Mouse (Mus musculus) WW6 (cell line): ENCODE measurements around the gene Cdca7l.
A peak's percentile ranks its signal among the peaks of the same experiment; 100 is the strongest.
"Not testable (repeated sequence)": the region's sequence is repeated elsewhere in the genome, so short reads cannot be mapped to it uniquely, and the experiment has no call there.

Source experiments
- DNase-seq: peaks from one replicate; pipeline ENCODE4 v3.0.0-alpha.2; 2013; ENCODE audit warnings: low read depth, low spot score

Cdca7l gene

DNA sequence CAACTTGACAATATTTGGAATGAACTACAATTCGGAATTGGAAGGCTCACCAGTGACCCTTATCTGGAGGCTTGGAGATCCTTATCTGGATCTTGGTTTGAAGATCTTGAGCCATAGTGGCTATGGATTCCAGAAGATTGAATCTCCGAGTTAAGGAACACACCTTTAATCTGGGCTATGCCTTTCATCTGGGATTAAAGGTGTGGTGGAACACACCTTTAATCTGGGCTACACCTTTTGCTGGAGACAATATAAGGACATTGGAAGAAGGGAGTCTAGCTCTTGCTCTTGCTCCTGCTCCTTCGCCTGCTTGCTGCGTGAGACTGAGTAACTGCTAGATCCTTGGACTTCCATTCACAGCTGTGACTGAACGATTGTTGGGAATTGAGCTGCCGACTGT is at the start of gene Cdca7l:
TSS of gene Cdca7l (plus strand) at position 301 of the 400 bp plus-strand sequence.
- not testable (repeated sequence) for DNase-seq

DNA sequence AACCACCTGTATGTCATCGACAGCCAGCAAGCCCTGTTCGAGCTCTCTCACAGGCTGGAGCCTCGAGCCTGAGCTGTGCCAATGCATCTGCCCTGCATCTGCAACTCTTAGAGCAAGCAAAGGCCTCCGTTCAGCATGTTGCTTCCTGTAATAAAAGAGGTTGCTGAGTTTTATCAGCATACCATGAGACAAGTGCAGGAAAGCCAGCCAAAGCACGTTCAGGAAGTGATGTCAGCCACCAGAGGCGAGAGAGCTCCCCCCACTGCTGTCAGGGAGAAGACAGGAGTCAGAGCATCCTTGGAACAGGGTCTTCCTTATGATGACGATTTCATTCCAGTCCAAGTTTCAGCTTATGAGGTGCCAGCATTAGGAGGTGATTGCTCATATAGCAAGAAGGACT is 48.1 kb upstream of the Cdca7l start:
- no peak for DNase-seq

DNA sequence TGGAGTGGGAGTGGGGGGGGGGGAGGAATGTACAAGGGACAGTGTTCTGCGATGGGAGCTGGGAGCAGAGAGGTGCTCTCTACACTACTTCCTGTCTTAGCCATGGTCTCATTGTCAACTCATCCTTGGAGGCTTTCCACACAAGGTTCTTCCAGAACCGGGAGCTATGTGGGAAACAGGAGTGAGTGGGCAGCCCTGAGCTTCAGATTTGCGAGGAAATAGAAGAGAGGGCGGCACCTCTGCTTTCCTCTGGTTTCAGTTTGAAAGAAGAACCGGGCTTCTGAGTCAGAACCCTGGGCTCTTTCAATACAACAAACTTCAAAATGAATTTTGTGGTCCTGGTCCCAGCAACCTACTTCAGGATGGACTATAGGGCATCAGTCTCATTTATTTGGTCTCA is 43.7 kb upstream of the Cdca7l start:
- DNase-seq, result no peak

DNA sequence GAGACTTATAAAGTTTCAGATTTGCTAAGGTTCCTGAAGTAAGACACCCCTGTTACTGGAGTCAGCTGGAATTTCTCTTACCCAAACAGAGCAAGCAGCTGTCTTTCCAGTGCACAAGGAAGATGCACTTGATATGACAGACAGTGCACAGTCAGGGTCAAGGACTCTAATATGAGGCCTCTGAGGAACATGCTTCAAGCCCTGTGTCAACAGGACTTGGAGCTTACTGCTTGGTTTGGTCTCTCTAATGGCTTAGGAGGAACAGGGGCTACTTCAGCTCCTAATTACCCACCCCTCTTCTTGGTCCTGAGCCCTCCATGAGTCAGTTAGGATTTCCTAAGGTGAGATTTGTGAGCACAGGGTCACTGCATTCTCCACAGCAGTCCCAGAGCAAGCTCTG is 43.2 kb upstream of the Cdca7l start:
- DNase-seq, result no peak

DNA sequence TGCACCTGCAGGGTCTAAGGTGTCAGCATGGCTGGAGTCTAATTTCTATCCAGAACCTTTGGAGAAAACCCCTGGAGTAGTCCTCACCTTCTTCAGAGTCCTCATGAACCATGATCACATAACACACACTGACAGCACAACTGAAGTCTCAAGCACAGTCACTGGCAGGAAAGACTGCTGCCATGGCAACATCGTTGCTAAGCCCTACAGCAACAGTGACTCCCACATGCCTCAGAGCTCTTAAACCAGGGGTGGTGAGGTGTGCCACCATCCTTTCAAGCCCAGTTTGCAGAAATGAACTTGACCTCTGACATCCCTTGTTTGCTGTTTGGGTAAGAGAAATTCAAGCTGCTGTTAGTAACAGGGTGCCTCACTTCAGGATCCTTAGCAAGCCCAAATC is 42.4 kb upstream of the Cdca7l start:
- no peak for DNase-seq

DNA sequence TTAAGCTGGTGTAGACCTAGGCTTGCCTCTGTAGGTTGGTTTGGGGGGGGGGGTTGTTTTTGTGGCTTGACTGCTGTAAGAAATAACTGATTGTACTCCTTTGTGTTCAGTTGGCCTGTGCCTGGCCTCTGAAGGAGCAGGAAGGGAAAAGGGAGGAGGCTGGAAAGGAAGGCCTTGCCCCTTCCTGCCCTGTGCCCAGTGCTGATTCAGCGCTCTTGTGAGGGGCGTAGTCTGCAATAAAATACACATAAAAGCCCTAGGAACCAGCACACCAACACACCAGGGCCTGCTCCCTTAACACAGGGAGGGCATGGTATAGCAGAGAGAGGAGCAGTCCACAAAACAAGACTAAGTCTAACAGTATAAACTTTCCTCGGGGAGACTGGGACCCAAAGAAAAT is 40.8 kb upstream of the Cdca7l start:
- DNase-seq, result no peak

DNA sequence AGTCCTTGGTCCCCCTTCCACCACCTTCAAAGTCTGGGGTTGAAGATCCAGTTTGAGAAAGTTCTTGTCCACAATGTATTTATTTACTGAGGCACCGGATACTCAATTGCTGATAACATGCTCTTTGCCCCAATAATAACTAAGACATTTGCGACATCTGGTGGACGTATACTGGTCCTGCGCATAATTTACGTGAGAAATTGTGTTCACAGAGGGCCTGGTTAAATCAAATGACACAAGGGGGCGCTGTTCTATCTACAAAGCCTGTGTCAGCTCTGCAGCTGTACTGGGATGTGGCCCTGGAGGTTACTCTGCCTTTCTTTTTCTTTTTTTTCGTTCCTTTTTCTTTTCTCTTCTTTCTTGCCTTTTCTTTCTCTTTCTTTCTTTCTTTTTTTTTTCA is 39.2 kb upstream of the Cdca7l start:
- peak; percentile 65 for DNase-seq

DNA sequence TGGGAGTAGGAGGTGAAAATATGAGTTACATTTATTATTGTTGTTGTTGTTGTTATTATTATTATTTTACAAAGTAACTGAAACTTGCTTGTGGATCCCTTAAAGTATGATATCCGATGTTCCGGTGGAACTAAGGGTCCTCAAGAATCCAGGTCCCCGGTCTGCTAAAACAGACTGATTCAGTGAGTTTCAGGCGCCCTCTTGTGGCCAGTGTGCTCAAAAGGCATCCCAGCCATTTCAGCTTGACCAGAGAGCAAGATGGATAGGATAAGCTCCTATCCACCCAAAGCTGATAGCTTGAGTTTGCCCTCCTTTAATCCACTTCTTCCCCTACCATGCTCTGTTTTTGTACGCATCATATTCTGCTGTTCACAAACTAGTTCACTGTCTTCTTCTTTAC is 35.0 kb upstream of the Cdca7l start:
- DNase-seq, result no peak

DNA sequence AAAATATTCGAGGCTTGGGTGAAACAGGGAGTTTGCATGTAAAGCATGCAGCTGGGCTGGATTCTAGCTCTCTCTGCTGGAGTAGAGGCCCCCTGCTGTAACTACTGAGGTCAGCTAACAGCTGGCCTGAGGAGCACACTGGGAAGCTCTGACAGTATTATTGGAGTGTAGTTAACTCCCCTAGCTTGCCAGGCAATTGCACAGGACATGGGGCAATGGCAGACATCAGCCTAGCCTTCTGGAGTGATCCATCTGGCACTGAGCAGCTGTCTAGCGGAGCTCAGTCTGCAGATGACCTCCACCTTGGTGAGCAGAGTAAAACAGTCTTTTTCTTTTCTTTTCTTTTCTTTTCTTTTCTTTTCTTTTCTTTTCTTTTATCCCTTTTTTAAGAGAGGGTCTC is 33.9 kb upstream of the Cdca7l start:
- no peak for DNase-seq

DNA sequence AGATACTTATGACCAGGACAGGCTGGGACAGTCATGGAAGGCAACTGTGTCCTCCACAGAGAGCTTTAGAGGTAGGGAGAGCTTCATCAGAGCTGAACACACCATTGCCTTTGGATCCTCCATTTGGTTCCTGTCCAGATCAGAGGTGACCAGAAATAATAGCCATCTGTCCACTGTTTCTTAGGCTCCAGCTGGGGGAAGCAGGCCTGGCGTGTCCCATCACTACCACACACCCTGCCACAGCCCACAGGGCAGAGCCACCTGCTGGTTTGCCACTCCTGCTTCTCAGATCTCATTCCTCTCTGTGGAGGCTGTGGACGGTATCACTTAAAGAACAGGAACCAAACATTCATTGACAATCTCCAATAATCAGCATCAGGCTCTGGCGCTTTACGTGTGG is 32.9 kb upstream of the Cdca7l start:
- no peak for DNase-seq

DNA sequence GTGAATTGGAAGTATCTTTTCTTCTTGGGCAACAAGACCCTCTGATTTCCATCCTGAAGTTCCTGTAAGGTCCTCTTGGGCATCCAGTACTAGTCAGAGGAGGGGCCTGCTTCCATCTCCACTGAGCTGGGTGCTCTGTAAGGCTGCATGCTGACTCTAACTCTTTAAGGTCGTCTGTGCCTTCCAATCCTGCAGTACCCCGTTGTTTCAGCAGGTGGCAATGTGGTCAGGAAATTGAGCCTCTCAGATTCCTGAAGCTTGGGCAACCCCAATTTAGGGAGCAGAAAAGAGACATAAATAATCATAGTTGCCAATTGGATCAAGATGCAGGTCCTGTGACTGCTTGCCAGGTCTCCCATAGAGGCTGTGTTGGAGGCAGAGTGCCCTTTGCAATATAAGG is 31.5 kb upstream of the Cdca7l start:
- DNase-seq, result no peak

DNA sequence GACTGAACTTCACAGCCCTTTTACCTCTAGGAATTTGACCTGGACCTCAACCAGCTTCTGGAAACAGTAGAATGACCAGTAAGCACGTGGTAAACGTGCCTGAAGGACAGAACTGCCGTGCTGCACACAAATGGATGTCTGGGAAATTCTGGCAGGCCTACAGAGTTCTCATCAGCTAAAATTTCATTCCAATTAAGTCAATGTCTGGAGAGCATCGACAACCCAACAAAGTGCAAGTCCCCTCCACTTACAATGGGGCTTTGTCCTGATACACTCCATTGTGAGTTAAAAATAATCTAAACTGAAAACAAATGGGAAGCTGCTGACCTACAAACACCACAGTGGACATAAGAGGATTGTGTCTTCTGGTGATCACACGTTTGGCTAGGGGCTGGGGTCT is 27.2 kb upstream of the Cdca7l start:
- DNase-seq, result no peak

DNA sequence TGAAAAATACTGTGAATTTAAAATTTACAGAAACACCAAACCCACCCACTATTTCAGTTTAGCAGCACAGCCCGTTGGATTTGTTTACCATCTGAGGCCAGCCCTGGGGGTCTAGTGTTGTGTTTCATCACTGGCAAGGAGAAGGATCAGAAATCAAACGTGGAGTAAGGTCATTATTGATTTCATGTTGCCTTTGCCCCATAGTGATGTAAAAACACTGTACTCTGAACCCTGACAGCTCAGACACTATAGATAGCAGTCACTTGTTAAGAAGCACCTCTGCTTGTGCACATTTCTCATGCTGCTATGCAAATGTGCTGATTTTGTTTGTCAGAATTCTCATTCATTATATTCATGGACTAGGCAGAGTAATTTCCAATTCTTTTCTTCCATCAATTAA is 22.7 kb upstream of the Cdca7l start:
- no peak for DNase-seq

DNA sequence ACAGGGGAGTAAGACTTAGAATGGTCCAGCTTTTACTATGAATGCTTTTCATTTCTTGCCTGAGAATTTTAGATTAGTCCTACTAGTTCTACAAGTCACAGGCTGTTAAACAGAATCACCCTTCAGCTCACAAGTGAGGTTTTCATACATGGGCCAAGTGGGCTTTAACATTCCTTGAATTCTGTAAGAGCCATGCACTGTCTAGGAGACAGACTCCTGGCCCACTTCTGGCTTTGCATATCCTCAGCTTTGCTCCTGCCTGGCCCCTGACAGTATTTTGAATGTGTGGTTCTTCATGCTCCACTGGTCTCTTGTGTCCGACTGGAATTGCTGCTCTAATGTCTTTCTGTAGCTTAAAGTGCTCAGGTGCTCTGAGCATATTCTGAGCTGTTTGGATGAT is 20.7 kb upstream of the Cdca7l start:
- no peak for DNase-seq

DNA sequence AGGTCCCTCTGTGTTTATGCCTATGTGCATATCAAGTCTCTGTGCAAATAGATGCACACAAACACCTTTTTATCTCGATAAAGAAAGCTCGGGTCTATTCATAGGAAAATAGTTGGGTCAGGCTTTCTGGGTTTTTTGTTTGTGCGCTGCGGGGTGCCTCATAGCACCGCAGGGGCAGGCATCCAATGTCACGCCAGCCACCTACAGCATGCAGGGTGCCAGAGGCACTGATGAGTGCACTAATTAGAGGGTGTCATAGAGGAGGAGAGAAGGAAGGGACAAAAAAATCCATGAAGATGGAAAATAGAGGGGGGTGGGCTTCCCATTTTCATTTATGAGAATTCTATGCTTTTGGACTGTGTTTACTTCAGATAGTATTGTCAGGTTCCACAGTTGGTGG is 17.5 kb upstream of the Cdca7l start:
- no peak for DNase-seq

DNA sequence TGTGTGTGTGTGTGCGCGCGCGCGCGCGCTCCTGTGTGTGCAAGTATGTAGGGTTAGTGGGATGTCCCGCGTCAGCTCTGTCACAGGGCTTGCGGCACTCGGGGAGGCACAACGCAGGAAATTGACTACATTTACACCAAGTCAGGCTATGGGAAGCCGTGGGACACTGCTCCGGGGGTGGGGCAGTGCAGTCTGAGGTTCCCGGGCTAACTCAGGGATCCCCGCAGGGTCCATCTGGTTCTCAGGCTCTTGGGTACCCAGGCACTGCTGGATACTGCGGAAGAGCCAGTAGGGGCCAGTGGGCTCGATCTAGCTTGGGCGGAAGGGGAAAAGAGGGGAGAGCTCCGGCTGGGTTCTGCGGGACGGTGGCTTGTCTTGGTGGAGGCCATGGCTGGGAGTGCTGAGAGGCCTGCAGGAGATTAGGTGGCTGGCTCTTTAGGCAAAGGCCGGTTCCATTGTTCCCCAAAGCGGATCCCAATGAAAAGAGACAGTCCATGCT is 15.5 kb upstream of the Cdca7l start:
- DNase-seq, result no peak

DNA sequence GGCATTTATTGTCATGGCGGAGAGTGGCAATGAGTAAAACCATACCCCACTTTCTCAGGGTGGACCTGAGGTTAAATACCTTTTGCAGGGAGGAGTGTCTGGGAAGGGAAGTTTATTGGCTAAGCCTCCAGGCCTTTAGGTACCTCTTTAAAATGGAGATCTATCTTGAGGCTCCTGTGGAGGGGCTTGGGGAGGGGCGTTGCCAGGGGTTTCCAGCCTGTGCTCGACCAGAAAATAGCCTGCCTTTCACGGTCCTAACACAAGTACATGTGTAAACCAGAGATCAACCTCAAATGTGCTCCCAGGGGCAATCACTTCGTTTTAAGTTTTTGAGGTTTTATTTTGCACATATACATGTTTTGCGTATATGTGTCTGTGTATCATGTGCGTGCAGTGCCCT is 15.1 kb upstream of the Cdca7l start:
- no peak for DNase-seq

DNA sequence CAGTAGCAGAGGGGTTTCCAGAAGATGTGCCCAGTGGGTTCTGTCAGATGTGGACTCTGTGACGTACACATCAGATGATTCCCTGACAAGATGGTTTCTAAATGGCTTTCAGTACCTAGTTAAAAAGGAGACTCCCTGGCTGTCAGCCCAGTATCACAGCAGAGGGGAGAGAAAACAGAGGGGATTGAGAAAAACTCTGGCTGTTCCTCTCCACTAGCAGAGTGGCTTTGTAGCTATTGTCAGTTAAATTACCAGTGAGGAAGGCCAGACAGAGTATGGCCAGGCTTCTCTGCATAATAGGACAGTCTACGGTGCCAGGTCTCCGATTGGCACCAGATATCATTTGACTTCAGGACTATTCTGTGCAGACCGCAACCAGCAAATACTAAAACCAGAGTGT is 8.8 kb upstream of the Cdca7l start:
- DNase-seq, result no peak

DNA sequence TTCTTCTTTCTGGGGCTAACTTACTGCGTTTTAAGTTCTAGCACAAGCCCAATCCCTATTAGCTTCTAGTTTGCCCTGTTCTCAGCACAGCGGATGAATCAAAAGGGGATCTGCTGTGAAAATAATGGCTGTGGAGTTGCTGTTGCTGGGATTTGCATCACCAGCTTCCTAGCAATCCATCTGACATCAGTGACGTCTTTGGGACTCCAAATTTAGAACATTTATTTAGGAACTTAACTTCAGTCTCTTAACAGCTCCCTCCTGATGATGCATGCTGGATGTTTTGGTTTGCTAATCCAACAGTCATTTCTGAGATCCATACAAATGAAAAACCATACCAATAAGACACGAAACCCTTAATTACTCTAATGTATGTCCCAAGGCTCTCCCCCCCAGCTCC is 1.5 kb downstream of the Cdca7l start:
- DNase-seq, result no peak

DNA sequence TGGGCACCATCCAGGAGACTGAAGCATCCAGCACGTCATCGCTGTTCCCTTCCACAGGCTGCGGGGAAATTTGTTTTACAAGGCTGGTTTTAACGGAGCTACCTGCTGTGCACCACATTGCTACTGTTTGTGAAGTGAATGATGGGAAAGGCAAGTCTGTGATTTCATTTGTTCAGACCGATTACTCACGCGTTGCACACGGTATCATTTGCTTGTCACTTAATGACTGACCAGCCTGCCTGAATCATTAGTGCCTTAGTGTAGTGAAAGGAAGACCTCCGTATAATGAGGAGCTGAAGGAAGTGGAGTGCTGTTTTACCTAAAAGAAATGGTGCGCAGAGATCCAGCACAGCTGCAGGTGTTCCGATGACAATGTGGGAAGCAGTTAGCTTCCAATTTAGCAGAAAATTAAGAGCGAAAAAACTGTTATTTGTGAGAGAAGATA is 1.9 kb downstream of the Cdca7l start:
- DNase-seq, result no peak

DNA sequence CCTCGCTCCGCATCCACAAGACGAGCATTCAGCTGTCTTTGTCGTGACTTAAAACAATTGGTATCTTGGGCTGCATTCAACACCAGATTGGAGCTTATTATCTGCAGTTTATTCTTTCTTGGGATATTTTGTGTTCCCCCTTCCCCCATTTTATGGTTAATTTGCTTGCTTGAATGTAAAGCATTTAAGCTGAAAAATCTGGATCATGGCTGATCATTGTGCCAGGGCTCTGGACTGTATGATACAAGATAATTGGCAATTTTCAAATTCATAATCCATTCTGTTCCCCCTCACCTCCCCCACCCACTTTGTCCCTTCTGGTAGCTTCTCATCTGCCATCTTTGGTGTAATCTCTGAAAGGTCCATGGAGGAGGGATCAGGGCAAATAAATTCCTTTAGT is 2.4 kb downstream of the Cdca7l start:
- DNase-seq, result no peak

DNA sequence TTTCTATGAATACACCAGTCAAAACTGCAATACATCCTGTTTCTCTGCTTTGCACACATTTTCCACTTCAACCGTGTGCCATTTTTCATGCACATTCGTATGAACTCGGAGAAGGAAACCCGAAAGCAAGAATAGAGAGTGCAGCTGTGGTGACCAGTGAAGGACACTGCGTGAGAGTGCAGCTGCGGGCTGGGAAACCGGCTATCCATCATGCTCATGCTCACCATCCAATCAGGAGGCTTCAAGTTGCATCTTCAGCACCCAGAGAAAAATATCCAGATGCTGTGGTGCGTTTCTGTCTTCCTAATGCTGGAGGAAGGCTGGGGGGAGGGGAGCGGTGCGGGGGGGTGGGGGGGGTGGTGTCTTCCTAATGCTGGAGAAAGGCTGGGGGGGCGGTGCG is 3.5 kb downstream of the Cdca7l start:
- DNase-seq, result no peak

DNA sequence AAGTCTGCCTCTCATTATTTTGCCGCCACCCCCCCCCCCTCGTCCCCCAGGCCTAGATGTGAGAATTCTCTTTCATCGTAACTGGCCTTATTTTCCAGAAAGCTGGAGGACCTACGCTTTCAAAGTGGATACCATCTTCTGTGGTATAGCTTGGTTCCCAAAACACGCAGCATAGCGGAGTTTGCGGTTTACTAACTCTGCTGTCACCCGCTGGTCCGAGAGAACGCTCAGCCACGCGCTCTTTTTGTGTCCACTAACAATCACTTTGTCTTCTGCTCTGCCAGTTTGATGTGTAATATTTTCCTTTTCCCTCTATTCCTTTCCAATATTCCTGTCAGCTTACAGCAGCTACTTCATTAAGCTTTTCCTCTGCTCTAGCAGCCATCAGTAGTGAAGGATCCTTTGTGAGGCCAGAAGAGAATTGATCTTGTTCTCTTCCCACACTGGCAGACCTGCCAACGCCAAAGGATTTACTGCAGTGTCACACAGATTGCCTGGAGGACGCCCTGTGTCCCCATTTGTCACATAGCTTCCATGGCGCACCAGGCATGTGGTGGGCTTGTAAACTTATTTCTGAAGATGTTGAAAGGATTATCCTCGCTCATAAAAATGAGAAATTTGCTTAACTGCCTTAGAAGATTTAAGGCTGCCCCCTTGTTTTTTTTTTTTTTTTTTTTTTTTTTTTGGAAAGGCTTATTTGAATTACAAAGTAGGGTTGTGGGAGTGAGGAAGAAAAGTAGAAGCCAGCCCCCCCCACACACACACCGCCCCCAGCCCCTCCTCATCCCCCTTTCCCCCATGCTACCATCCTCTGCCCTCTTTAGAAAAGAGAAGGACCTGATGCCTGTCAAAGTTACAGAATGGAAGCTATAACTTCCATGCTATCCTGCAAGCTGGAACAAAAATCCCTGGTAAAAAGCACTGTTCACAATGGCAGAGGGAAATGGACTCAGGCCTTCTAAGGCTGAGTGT is 4.6 kb downstream of the Cdca7l start:
- DNase-seq, result no peak
